Mouse (Mus musculus) olfactory bulb, adult 2 months (tissue): ENCODE data around the gene Tie1.

Source experiments
- CTCF ChIP-seq: fragments of 200-500 bp; IDR thresholded peaks from 2 replicates; pipeline ENCODE4 v1.5.1; 2012; ENCODE audit warnings: low read depth, mild to moderate bottlenecking, low read length, moderate library complexity; ENCODE audit not compliant: insufficient read depth
- POLR2A ChIP-seq: fragments of 200-500 bp; IDR thresholded peaks from 2 replicates; pipeline ENCODE4 v1.6.1; 2012; ENCODE audit warnings: mild to moderate bottlenecking, low read depth, low read length, moderate library complexity; ENCODE audit not compliant: insufficient read depth

- TF ChIP-seq POLR2A (no peak), CTCF (no peak)
Observed at GRCm38 (mm10) chr4:118446415-118447153, 43.3 kb downstream of the Tie1 start.
